ENCODE assay signal across 11 mouse cellular contexts in genomic region chr6:88934816-88935215, GRCm38 (mm10). TPM values are rescaled to one million over a fixed set of nuclear protein-coding genes. Genes with fewer than 3 reads are reported as not detected.
DNase-seq lines count a peak whose midpoint lies in the region; ATAC-seq and TF ChIP-seq lines count a peak whose summit lies in the region.
"Had no signal": no experiment of that assay in that cellular context is flagged by ENCODE, and none has a peak within 500 bp of the region (broad histone marks: within the 10 kb centered on the region; RNA-seq: fewer than 3 reads in every experiment).

No protein-coding gene starts in this region.

- no peaks in the 10 kb centered on the region; the same call in 1 of the 2 replicates for H3K27me3 ChIP-seq in intestine, embryonic 15.5 days (replicated peaks)
- no peaks in the 10 kb centered on the region for H3K27me3 ChIP-seq in intestine, postnatal 0 days (replicated peaks; ENCODE audit: control insufficient read depth, insufficient read depth, low read length)
- H3K27me3 ChIP-seq in heart, embryonic 10.5 days (ENCODE audit: insufficient read depth, poor library complexity, severe bottlenecking): peaks cover 28% of the 10 kb centered on the region
- H3K27me3 ChIP-seq: midbrain, embryonic 15.5 days had no signal

- H3K9me3 ChIP-seq in intestine, embryonic 15.5 days: no peaks in the 10 kb centered on the region
- no peaks in the 10 kb centered on the region for H3K9me3 ChIP-seq in intestine, postnatal 0 days (ENCODE audit: control insufficient read depth)
- no peaks in the 10 kb centered on the region for H3K9me3 ChIP-seq in heart, embryonic 10.5 days
- H3K9me3 ChIP-seq: forebrain, embryonic 13.5 days; midbrain, embryonic 15.5 days had no signal

- no peak overlapping the region for H3K4me2 ChIP-seq in intestine, embryonic 15.5 days (replicated peaks)
- no peak overlapping the region for H3K4me2 ChIP-seq in intestine, postnatal 0 days (replicated peaks; ENCODE audit: low read depth)
- H3K4me2 ChIP-seq: forebrain, embryonic 13.5 days; midbrain, embryonic 15.5 days had no signal

- DNase-seq in Muller cell, postnatal 12 days (ENCODE audit: inconsistent ontology term): peak; percentile 82
- DNase-seq in layer of hippocampus, adult 8-10 months (ENCODE audit: low spot score in 2 of 2): peak; percentile 73 to 74
- DNase-seq in right cerebral cortex, adult 18-20 months: peak; percentile 81
- DNase-seq in spleen, postnatal 4 days (ENCODE audit: low spot score in 2 of 2): no peak
- no peak for DNase-seq in heart, embryonic 10.5 days (ENCODE audit: low spot score)
- DNase-seq: embryo, embryonic 11 days had no signal

- TF ChIP-seq CTCF in intestine, postnatal 0 days (IDR thresholded peaks at IDR 0.05; ENCODE audit: low read depth): no peak

- H3K27ac ChIP-seq in intestine, embryonic 15.5 days: no peak overlapping the region
- H3K27ac ChIP-seq in intestine, postnatal 0 days (ENCODE audit: low read depth, low read length): no peak overlapping the region
- no peak overlapping the region for H3K27ac ChIP-seq in heart, embryonic 10.5 days
- H3K27ac ChIP-seq: forebrain, embryonic 13.5 days; liver, embryonic 14.5 days; midbrain, embryonic 15.5 days had no signal

- 19% methylated on average over 4 of the region's 4 CpGs for WGBS in intestine, embryonic 15.5 days
- 25% methylated on average over 4 of the region's 4 CpGs for WGBS in intestine, postnatal 0 days
- 25% methylated on average over 4 of the region's 4 CpGs for WGBS in heart, embryonic 10.5 days

- ATAC-seq in intestine, embryonic 15.5 days: peak; percentile 24; the same call in 1 of the 2 replicates
- ATAC-seq in intestine, postnatal 0 days: no peak
- ATAC-seq: forebrain, embryonic 13.5 days; midbrain, embryonic 15.5 days had no signal

- H3K9ac ChIP-seq in intestine, embryonic 15.5 days: no peak overlapping the region
- H3K9ac ChIP-seq in intestine, postnatal 0 days (ENCODE audit: low read depth, low read length): no peak overlapping the region
- H3K9ac ChIP-seq: liver, embryonic 14.5 days; midbrain, embryonic 15.5 days had no signal

- peaks cover 18% of the 10 kb centered on the region for H3K4me1 ChIP-seq in intestine, embryonic 15.5 days (replicated peaks)
- no peaks in the 10 kb centered on the region for H3K4me1 ChIP-seq in intestine, postnatal 0 days (replicated peaks; ENCODE audit: control insufficient read depth, insufficient read depth, low read length)
- H3K4me1 ChIP-seq in heart, embryonic 10.5 days: peaks cover 78% of the 10 kb centered on the region

- no peak overlapping the region for H3K4me3 ChIP-seq in intestine, embryonic 15.5 days (replicated peaks)
- H3K4me3 ChIP-seq in intestine, postnatal 0 days (ENCODE audit: low read depth, low read length): no peak overlapping the region
- H3K4me3 ChIP-seq in heart, embryonic 10.5 days: no peak overlapping the region
- H3K4me3 ChIP-seq: forebrain, embryonic 13.5 days; midbrain, embryonic 15.5 days had no signal

- no peaks in the 10 kb centered on the region for H3K36me3 ChIP-seq in intestine, embryonic 15.5 days
- no peaks in the 10 kb centered on the region for H3K36me3 ChIP-seq in intestine, postnatal 0 days (ENCODE audit: control insufficient read depth, insufficient read depth)
- no peaks in the 10 kb centered on the region for H3K36me3 ChIP-seq in heart, embryonic 10.5 days
- H3K36me3 ChIP-seq: midbrain, embryonic 15.5 days had no signal

RNA-seq across cellular contexts. Expression of gene Tpra1, which starts 32.8 kb away (rescaled TPM):
- 62.2 and 72.1 TPM in 2 replicates for polyA plus RNA-seq in intestine, embryonic 15.5 days (2015; fragmentation: Nextera tagmentation; extraction: Ambion mirVana)
- 81.2 and 81.6 TPM in 2 replicates for polyA plus RNA-seq in intestine, postnatal 0 days (2015; fragmentation: Nextera tagmentation; extraction: Ambion mirVana)
- total RNA-seq in layer of hippocampus, adult 8-10 months (2022): 10 to 100 TPM; 43.9 to 50.8 (median 49.6) TPM
- polyA plus RNA-seq in heart, embryonic 10.5 days (2016; fragmentation: Nextera tagmentation; extraction: Ambion mirVana): 46.1 and 52.4 TPM in 2 replicates

RNA-seq across cellular contexts. Expression of gene Mcm2, which starts 36.2 kb away (rescaled TPM):
- 106 and 107 TPM in 2 replicates for polyA plus RNA-seq in intestine, embryonic 15.5 days (2015; fragmentation: Nextera tagmentation; extraction: Ambion mirVana)
- polyA plus RNA-seq in intestine, postnatal 0 days (2015; fragmentation: Nextera tagmentation; extraction: Ambion mirVana): 32.9 and 33.1 TPM in 2 replicates
- total RNA-seq in layer of hippocampus, adult 8-10 months (2022): 1 to 10 TPM; 4.4 to 7.0 (median 5.5) TPM
- 184 TPM in 2 replicates for polyA plus RNA-seq in heart, embryonic 10.5 days (2016; fragmentation: Nextera tagmentation; extraction: Ambion mirVana)

RNA-seq across cellular contexts. Expression of gene Podxl2, which starts 60.0 kb away (rescaled TPM):
- 49.6 and 52.5 TPM in 2 replicates for polyA plus RNA-seq in intestine, embryonic 15.5 days (2015; fragmentation: Nextera tagmentation; extraction: Ambion mirVana)
- 36.3 and 39.2 TPM in 2 replicates for polyA plus RNA-seq in intestine, postnatal 0 days (2015; fragmentation: Nextera tagmentation; extraction: Ambion mirVana)
- total RNA-seq in layer of hippocampus, adult 8-10 months (2022): 100 to 1,000 TPM; 160 to 178 (median 170) TPM
- polyA plus RNA-seq in heart, embryonic 10.5 days (2016; fragmentation: Nextera tagmentation; extraction: Ambion mirVana): 26.7 and 28.6 TPM in 2 replicates

Comparison
In these comparisons a context has a peak if more than half of its experiments do, and no peak if none do; other contexts are left out.
1. DNase-seq: peak in Muller cell, postnatal 12 days (single experiment), layer of hippocampus, adult 8-10 months (2 of 2) and right cerebral cortex, adult 18-20 months (single experiment); none in spleen, postnatal 4 days (0 of 2) and heart, embryonic 10.5 days (single experiment).